Mouse (Mus musculus) G1E (cell line): ENCODE results near the gene Cdh13. TPM values are rescaled to one million over a fixed set of nuclear protein-coding genes. Genes with fewer than 3 reads are reported as not detected.

Experiments used
- ATAC-seq: 2 replicates; pipeline ENCODE4 v1.8.0; 2016; ENCODE audit warnings: mild to moderate bottlenecking; ENCODE audit not compliant: insufficient number of reproducible peaks, poor library complexity, low FRiP score, severe bottlenecking; ENCODE audit errors: extremely low read depth
- DNase-seq: peaks from one replicate; pipeline ENCODE4 v3.0.0; 2012; ENCODE audit warnings: low spot score
- H3K27me3 ChIP-seq: 2 replicates; pipeline ENCODE4 v1.6.1; 2012; ENCODE audit warnings: mild to moderate bottlenecking, low read length, inconsistent platforms; ENCODE audit not compliant: insufficient read depth
- H3K36me3 ChIP-seq: replicated peaks from 2 replicates; pipeline ENCODE3; 2012; ENCODE audit warnings: mild to moderate bottlenecking, inconsistent platforms
- H3K4me1 ChIP-seq: 2 replicates; pipeline ENCODE4 v1.6.1; 2012; ENCODE audit warnings: low read depth, low read length, inconsistent platforms, mixed read lengths; ENCODE audit not compliant: insufficient read depth
- H3K4me3 ChIP-seq: 2 replicates; pipeline ENCODE4 v1.5.1; 2012; ENCODE audit warnings: low read depth, mild to moderate bottlenecking, inconsistent platforms, low read length, moderate library complexity, mixed read lengths
- H3K9me3 ChIP-seq: replicated peaks from 2 replicates; pipeline ENCODE4 v1.6.1; 2012; ENCODE audit warnings: inconsistent platforms
- CTCF ChIP-seq: IDR thresholded peaks from 2 replicates; pipeline ENCODE4 v1.5.1; 2012; ENCODE audit warnings: low read depth, low read length, inconsistent platforms, mixed read lengths
- GATA1 ChIP-seq: IDR thresholded peaks from 2 replicates; pipeline ENCODE4 v1.6.1; 2012; ENCODE audit warnings: borderline replicate concordance, low read length, inconsistent platforms, mixed read lengths
- GATA2 ChIP-seq: IDR thresholded peaks from 2 replicates; pipeline ENCODE4 v1.6.1; 2012; ENCODE audit warnings: low read depth, low read length, inconsistent platforms, borderline replicate concordance
- POLR2AphosphoS5 ChIP-seq: IDR thresholded peaks from 2 replicates; pipeline ENCODE4 v1.6.1; 2012; ENCODE audit warnings: low read depth, low read length, inconsistent platforms; ENCODE audit not compliant: insufficient replicate concordance
- TAL1 ChIP-seq: conservative IDR thresholded peaks from 2 replicates; pipeline ENCODE4 v1.6.1; 2012; ENCODE audit warnings: low read depth, low read length, inconsistent platforms, mixed read lengths
- polyA plus RNA-seq: library from polyadenylated mRNA; stranded (reverse); fragments of >175 nt; gene quantifications from 2 replicates; pipeline ENCODE4 v1.2.3, GENCODE M21; 2012
- total RNA-seq, 2 experiments: library from RNA; stranded (forward) in 1 of 2; stranded (reverse) in 1 of 2; fragments of 200-1000 nt in 1 of 2; fragments of >200 nt in 1 of 2; fragmentation: Nextera tagmentation in 1 of 2; gene quantifications; 2 replicates each; pipeline ENCODE4 v1.2.3; 2014 to 2017

Gene Cdh13
- total and polyA plus RNA-seq, 3 experiments: 0.22 TPM; not detected in 2

DNA sequence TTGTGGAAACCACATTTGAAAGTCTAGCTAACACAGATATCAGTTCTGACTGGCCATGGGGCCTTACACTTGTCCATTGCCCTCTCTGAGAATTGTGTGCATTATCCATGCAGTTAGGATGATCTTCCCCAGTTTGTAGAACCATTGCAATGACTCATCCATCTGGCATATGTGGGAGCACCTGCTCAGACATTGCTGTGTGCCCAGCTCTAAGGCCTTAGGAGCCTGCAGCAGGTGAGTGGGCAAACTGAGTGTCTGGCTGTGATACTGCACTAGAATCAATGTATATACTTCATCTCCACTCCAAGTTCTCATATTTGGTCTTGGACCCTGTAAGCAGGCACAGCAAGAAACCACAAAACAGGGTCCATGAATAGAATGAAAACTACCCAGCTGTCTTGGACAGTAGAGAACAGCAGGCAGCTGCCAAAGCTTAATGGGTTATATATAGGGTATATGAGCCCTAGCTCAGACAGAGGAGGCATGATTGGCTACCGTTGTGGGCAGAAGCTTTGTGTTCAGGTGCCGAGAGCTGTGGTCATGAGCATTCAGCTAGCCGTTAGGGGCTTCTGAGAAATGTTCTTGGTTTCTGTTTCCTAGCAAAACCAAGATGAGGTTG lies 181.9 kb downstream of the Cdh13 start:
- Histone ChIP-seq H3K4me1 (no peaks in the 10 kb centered on the region), H3K36me3 (no peaks in the 10 kb centered on the region), H3K4me3 (no peak overlapping the region), H3K27me3 (no peaks in the 10 kb centered on the region), H3K9me3 (peaks cover 84% of the 10 kb centered on the region)
- no peak for ATAC-seq
- TF ChIP-seq CTCF (no peak), GATA2 (no peak), TAL1 (no peak), POLR2AphosphoS5 (no peak), GATA1 (no peak)
- DNase-seq: no peak

DNA sequence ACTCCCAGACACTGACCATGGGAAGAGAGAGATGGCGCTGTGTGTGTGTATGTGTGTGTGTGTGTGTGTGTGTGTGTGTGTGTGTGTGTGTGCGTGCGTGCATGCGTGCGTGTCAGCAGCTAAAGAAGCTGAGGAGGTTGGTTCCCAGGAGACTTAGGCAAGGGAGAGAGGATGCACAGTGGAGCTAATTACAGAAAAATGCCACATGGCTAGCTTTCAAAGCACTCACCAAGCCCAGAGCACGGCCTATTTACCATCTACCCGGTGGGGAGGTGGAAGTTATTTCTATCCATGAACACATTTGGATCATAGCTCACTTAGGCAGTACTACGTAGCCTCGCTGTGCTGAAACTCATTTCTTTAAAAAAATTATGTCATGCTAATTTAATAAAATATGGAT lies 194.1 kb downstream of the Cdh13 start:
- ATAC-seq (no peak), DNase-seq (no peak)
- H3K4me3 ChIP-seq: no peak overlapping the region
- H3K9me3 ChIP-seq: peaks cover 79% of the 10 kb centered on the region
- no peaks in the 10 kb centered on the region for H3K36me3 ChIP-seq
- no peaks in the 10 kb centered on the region for H3K4me1 ChIP-seq
- TF ChIP-seq POLR2AphosphoS5: no peak
- no peaks in the 10 kb centered on the region for H3K27me3 ChIP-seq

DNA sequence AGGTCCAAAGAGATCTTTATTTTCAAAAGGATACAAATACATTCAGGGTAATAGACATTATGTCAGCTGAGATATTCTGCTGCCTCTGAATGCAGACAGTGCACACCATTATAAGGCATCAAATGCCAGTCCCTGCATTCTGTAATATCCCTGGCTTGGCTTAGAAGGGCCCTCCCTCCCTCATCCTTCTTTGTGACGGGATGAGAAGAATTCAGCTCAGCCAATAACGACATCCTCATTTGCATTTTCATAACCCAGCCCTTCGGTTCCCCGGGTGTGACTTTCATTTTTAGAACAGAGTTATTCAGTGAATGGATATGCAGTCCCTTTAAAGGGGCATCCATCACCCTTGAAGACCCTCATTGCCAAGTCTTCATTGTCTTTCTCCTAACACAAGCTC lies 205.2 kb downstream of the Cdh13 start:
- Histone ChIP-seq H3K36me3 (no peaks in the 10 kb centered on the region), H3K4me1 (no peaks in the 10 kb centered on the region), H3K27me3 (no peaks in the 10 kb centered on the region), H3K4me3 (no peak overlapping the region), H3K9me3 (peaks cover 60% of the 10 kb centered on the region)
- ATAC-seq (no peak), DNase-seq (no peak)
- TF ChIP-seq GATA1 (no peak), TAL1 (no peak), POLR2AphosphoS5 (no peak), GATA2 (no peak), CTCF (no peak)

DNA sequence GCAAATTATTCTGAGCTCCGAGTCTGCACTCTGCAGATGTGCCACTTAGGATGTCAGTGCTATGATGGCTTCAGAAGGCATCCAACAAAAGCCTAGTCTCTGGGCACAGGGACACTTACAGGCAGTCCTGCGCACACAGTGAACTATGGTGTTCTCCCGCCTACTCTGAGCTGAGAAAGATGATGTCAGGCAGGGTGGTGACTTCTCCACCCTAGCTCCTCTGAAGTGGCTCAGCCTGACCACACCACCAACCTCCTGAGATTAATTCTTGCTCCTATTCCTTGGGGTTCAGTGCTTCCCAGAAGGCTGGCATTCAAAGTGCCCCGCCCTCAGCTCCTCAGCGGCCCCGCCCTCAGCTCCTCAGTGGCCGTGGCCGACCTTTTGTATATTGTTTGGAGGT lies 219.0 kb downstream of the Cdh13 start:
- no peaks in the 10 kb centered on the region for H3K36me3 ChIP-seq
- no peak for ATAC-seq
- no peak overlapping the region for H3K4me3 ChIP-seq
- TF ChIP-seq CTCF (no peak), TAL1 (no peak), GATA2 (no peak), POLR2AphosphoS5 (no peak)
- H3K27me3 ChIP-seq: no peaks in the 10 kb centered on the region
- no peak for DNase-seq
- peaks cover 84% of the 10 kb centered on the region for H3K9me3 ChIP-seq
- H3K4me1 ChIP-seq: no peaks in the 10 kb centered on the region

DNA sequence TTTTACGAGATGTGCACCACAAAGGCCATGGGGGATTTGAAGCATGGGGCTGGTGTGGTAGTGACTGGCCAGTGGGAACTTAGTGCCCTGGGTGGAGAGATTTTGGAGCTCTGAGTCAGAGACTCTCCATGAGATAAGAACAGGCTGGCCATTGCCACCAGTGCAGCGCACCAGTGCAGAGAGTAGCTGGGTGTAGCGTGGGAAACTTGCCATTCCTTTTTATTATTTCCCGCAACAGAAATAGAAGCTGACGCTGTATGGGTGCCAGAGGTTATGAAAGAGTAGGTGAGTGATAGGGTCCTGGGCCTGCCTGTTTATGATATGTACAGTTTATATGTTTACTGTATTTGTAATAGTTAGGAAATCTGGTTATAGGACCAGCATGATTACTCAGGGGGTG lies 225.9 kb downstream of the Cdh13 start:
- H3K4me3 ChIP-seq: no peak overlapping the region
- DNase-seq (no peak), ATAC-seq (no peak)
- H3K36me3 ChIP-seq: no peaks in the 10 kb centered on the region
- peaks cover 59% of the 10 kb centered on the region for H3K9me3 ChIP-seq
- TF ChIP-seq TAL1 (no peak), CTCF (no peak), GATA1 (no peak), POLR2AphosphoS5 (no peak), GATA2 (no peak)
- H3K27me3 ChIP-seq: no peaks in the 10 kb centered on the region
- no peaks in the 10 kb centered on the region for H3K4me1 ChIP-seq

DNA sequence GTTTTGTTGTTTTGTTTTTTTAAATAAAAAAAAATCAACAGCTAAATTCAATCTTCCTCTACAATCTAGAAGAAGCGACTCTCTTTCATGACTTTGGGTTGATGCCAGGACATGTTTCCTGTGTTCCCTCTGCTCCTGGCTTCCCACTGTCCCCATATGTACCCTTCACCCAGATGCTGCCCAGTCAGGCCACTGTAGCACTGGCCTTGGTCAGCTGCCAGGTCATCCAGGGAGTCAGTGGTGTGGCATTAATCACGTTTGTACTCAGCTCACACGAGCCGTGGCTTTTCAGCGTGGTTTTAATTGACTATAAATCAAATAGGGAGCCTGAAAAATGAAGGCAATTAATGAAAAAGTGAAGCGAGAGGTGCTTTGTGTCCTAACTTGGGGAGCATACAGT lies 229.7 kb downstream of the Cdh13 start:
- Histone ChIP-seq H3K4me3 (no peak overlapping the region), H3K9me3 (peaks cover 68% of the 10 kb centered on the region), H3K36me3 (no peaks in the 10 kb centered on the region)

DNA sequence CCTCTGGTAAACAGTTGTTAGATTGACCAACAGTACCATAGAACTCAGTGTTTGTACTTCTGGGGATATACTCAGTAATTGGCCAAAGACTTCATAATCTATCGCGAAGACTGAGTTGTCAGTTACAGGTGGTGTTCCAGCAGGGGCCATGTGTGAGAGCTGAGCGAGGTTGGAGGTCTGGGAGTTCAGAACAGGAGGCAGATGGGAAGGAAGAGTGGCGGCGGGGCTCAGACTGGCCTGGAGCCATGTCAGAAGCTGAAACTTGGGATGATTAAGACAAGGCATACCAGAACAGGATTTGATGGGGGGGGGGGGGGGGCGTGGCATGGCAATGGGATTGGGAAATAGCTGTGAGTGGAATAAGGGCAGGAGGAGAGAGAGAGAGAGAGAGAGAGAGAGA lies 232.1 kb downstream of the Cdh13 start:
- Histone ChIP-seq H3K4me3 (no peak overlapping the region), H3K4me1 (no peaks in the 10 kb centered on the region), H3K36me3 (no peaks in the 10 kb centered on the region), H3K9me3 (peaks cover 69% of the 10 kb centered on the region), H3K27me3 (no peaks in the 10 kb centered on the region)
- TF ChIP-seq GATA1 (no peak), TAL1 (no peak), GATA2 (no peak), CTCF (no peak), POLR2AphosphoS5 (no peak)
- DNase-seq (no peak), ATAC-seq (no peak)

More for the DNA sequence above, 229.7 kb downstream of the Cdh13 start:
- DNase-seq (no peak), ATAC-seq (no peak)
- no peaks in the 10 kb centered on the region for H3K27me3 ChIP-seq
- no peaks in the 10 kb centered on the region for H3K4me1 ChIP-seq
- TF ChIP-seq GATA2: no peak
- TF ChIP-seq TAL1: no peak
- TF ChIP-seq POLR2AphosphoS5: no peak
- no peak for TF ChIP-seq GATA1
- no peak for TF ChIP-seq CTCF
